In the genomic region with DNA sequence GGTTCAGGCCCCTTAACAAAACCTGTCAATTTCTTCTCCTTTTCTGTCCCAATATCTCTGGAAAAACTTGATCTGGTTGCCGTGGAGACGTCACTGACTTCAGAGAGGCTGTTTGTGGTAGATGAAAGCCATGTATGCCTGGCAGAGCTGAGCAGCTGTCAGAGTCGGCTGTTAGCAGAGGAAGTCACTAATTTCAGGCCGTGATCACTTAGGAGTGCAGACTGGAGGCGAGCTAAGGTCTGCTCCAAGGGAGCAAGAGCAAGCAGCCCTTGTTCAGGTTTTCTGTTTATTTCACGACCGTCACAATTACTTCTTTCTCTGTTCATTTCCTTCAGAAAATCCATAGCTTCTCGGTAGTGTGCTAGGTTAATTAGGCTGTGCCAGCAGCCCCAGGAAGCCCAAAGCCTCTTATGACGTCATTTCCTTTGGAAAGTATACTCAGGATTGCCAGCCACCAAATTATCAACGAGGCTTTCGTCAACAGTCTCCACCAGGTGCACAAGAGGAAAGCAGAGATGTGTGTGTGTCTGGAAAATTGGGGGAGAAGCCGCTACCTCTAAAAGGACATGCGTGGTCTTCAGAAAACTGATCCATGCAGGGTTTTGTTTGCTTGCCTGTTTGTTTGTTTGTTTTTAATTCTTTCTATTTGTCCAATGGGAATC, we compare ENCODE assay signal across 8 mouse cellular contexts.
DNase-seq lines count a peak whose midpoint lies in the region; ATAC-seq and TF ChIP-seq lines count a peak whose summit lies in the region.

No protein-coding gene starts in this region.

- H3K4me1 ChIP-seq in MEL (ENCODE audit: control insufficient read depth in 1 of 2, insufficient read depth in 2 of 2, low read length in 2 of 2), result peaks cover 7 to 19% of the 10 kb centered on the region in 2 experiments
- peaks cover 21% of the 10 kb centered on the region for H3K4me1 ChIP-seq in forebrain, embryonic 14.5 days (ENCODE audit: control insufficient read depth, insufficient read depth, low read length)
- H3K4me1 ChIP-seq in megakaryocyte, embryonic 14.5 days, result peaks cover 51% of the 10 kb centered on the region

- peak overlapping the region in 1 of 2 experiments; percentile 44; a peak in 2 of 4 replicates for H3K4me3 ChIP-seq in MEL (ENCODE audit: control insufficient read depth in 1 of 2, insufficient read depth in 1 of 2, low read depth in 2 of 2, low read length in 2 of 2)
- no peak overlapping the region for H3K4me3 ChIP-seq in forebrain, embryonic 14.5 days (ENCODE audit: low read depth, low read length)
- peak overlapping the region; percentile 12; the same call in 1 of the 2 replicates for H3K4me3 ChIP-seq in layer of hippocampus, adult 2 months
- H3K4me3 ChIP-seq in megakaryocyte, embryonic 14.5 days (replicated peaks), result peak overlapping the region; percentile 7

- H3K9ac ChIP-seq in MEL (ENCODE audit: control insufficient read depth, low read depth, low read length, poor library complexity, severe bottlenecking), result peak overlapping the region; percentile 62
- peak overlapping the region; percentile 32; the same call in 1 of the 2 replicates for H3K9ac ChIP-seq in forebrain, embryonic 14.5 days (ENCODE audit: low read length)

- no peaks in the 10 kb centered on the region for H3K27me3 ChIP-seq in MEL (ENCODE audit: control insufficient read depth in 1 of 2, insufficient read depth in 2 of 2, low read length in 2 of 2)
- H3K27me3 ChIP-seq in forebrain, embryonic 14.5 days (replicated peaks; ENCODE audit: control insufficient read depth, insufficient read depth, low read length), result no peaks in the 10 kb centered on the region
- H3K27me3 ChIP-seq in megakaryocyte, embryonic 14.5 days (replicated peaks), result peaks cover 2% of the 10 kb centered on the region

- no peaks in the 10 kb centered on the region for H3K9me3 ChIP-seq in MEL (replicated peaks; ENCODE audit: insufficient read depth, low read length)
- H3K9me3 ChIP-seq in forebrain, embryonic 14.5 days (replicated peaks; ENCODE audit: control insufficient read depth, low read length), result no peaks in the 10 kb centered on the region
- 0 out of 2 replicates have a peak, but pooled peaks cover 8% of the 10 kb centered on the region for H3K9me3 ChIP-seq in megakaryocyte, embryonic 14.5 days

- peak overlapping the region; percentile 34; the same call in 1 of the 2 replicates for H3K4me2 ChIP-seq in forebrain, embryonic 14.5 days (ENCODE audit: low read length)

- peaks cover 0 to 9% of the 10 kb centered on the region in 2 experiments; a peak in 2 of 4 replicates for H3K36me3 ChIP-seq in MEL (ENCODE audit: control insufficient read depth in 1 of 2, insufficient read depth in 2 of 2, low read length in 2 of 2)
- H3K36me3 ChIP-seq in forebrain, embryonic 14.5 days (ENCODE audit: control insufficient read depth, insufficient read depth, low read length), result no peaks in the 10 kb centered on the region
- H3K36me3 ChIP-seq in megakaryocyte, embryonic 14.5 days (replicated peaks; ENCODE audit: low read length), result no peaks in the 10 kb centered on the region

- TF ChIP-seq EP300 in MEL (IDR thresholded peaks at IDR 0.05; ENCODE audit: low read depth in 1 of 2, low read length in 2 of 2), result 0 out of 4 replicates have a peak, but pooled peaks of 1 of the 2 experiments have one; percentile 32

- ATAC-seq in forebrain, embryonic 14.5 days, result peak; percentile 77

- H3K27ac ChIP-seq in MEL (ENCODE audit: control insufficient read depth, low read depth, low read length), result peak overlapping the region; percentile 61; the same call in 1 of the 2 replicates
- peak overlapping the region; percentile 78 for H3K27ac ChIP-seq in forebrain, embryonic 14.5 days (ENCODE audit: low read depth, low read length)
- H3K27ac ChIP-seq in layer of hippocampus, adult 2 months, result peak overlapping the region; percentile 74

- no peak for TF ChIP-seq CTCF in MEL (IDR thresholded peaks at IDR 0.05 in 2 of 3, conservative IDR thresholded peaks at IDR 0.05 in 1 of 3; ENCODE audit: control insufficient read depth in 1 of 3, insufficient read depth in 1 of 3, low read depth in 2 of 3, low read length in 3 of 3, poor library complexity in 1 of 3, severe bottlenecking in 1 of 3)
- no peak for TF ChIP-seq CTCF in layer of hippocampus, adult 2 months (conservative IDR thresholded peaks at IDR 0.05)

- TF ChIP-seq POLR2A in MEL (IDR thresholded peaks at IDR 0.05; ENCODE audit: control insufficient read depth in 1 of 2, insufficient read depth in 1 of 2, low read depth in 1 of 2, low read length in 2 of 2, poor library complexity in 1 of 2), result no peak

- peak; percentile 62 for DNase-seq in 416B (ENCODE audit: low read depth)
- DNase-seq in MEL (ENCODE audit: low read depth, low spot score), result peak; percentile 76
- peak; percentile 78 for DNase-seq in forebrain, embryonic 14.5 days (ENCODE audit: low spot score)
- DNase-seq in layer of hippocampus, adult 2 months (ENCODE audit: low spot score in 2 of 2), result peak; percentile 50 to 70
- peak; percentile 10 to 14 for DNase-seq in right cerebral cortex, postnatal 36 days (ENCODE audit: low spot score in 2 of 2)
- DNase-seq in c-Kit-positive CD71-positive TER-119-positive erythroid progenitor cells, embryonic 14.5 days (ENCODE audit: low spot score), result no peak
- DNase-seq in cerebellum, postnatal 36 days, result no peak

- TF ChIP-seq RAD21 in MEL (IDR thresholded peaks at IDR 0.05; ENCODE audit: low read depth, low read length), result no peak

- no peaks in the 10 kb centered on the region for H3K79me2 ChIP-seq in MEL (ENCODE audit: control insufficient read depth, insufficient read depth, low read length, poor library complexity)

- WGBS in forebrain, embryonic 14.5 days, result 22% methylated on average over 13 of the region's 13 CpGs

TF ChIP-seq in MEL, 35 proteins besides CTCF, POLR2A, EP300 and RAD21:
- TF ChIP-seq BHLHE40 (IDR thresholded peaks at IDR 0.05; ENCODE audit: borderline replicate concordance, low read depth, low read length), result no peak
- no peak for TF ChIP-seq GABPA (IDR thresholded peaks at IDR 0.05; ENCODE audit: low read depth, low read length)
- TF ChIP-seq SIN3A (IDR thresholded peaks at IDR 0.05; ENCODE audit: low read length), result 0 out of 2 replicates have a peak, but pooled peaks have one; percentile 35
- TF ChIP-seq CHD1 (IDR thresholded peaks at IDR 0.05; ENCODE audit: low read depth, low read length), result no peak
- TF ChIP-seq MAZ (IDR thresholded peaks at IDR 0.05; ENCODE audit: low read depth, low read length), result no peak
- no peak for TF ChIP-seq POLR2AphosphoS5 (IDR thresholded peaks at IDR 0.05; ENCODE audit: borderline replicate concordance, low read depth, low read length)
- no peak for TF ChIP-seq RCOR1 (IDR thresholded peaks at IDR 0.05; ENCODE audit: low read depth, low read length)
- no peak for TF ChIP-seq NELFE (IDR thresholded peaks at IDR 0.05; ENCODE audit: low read depth, low read length)
- peak; percentile 64 for TF ChIP-seq ETS1 (IDR thresholded peaks at IDR 0.05; ENCODE audit: low read depth, low read length)
- no peak for TF ChIP-seq ZNF384 (IDR thresholded peaks at IDR 0.05; ENCODE audit: low read depth, low read length)
- no peak for TF ChIP-seq NRF1 (IDR thresholded peaks at IDR 0.05; ENCODE audit: insufficient read depth, low read depth, low read length, poor library complexity, severe bottlenecking)
- no peak for TF ChIP-seq HCFC1 (IDR thresholded peaks at IDR 0.05; ENCODE audit: low read depth, low read length)
- no peak for TF ChIP-seq USF2 (IDR thresholded peaks at IDR 0.05; ENCODE audit: borderline replicate concordance in 1 of 2, insufficient read depth in 1 of 2, low read depth in 1 of 2, low read length in 2 of 2)

Comparison
In these comparisons a context has a peak if more than half of its experiments do, and no peak if none do; other contexts are left out.
1. DNase-seq: peak in 416B (single experiment), MEL (single experiment), forebrain, embryonic 14.5 days (single experiment), layer of hippocampus, adult 2 months (2 of 2) and right cerebral cortex, postnatal 36 days (2 of 2); none in c-Kit-positive CD71-positive TER-119-positive erythroid progenitor cells, embryonic 14.5 days (single experiment) and cerebellum, postnatal 36 days (0 of 2).
2. Peak in every context shown above with its lines, with median percentiles within 50 percentile points of each other: H3K27ac ChIP-seq.